Mouse (Mus musculus) ES-E14 (cell line): ENCODE data around the gene Prmt2. TPM values are rescaled to one million over a fixed set of nuclear protein-coding genes. Genes with fewer than 3 reads are reported as not detected.

ENCODE experiments used
- DNase-seq: peaks from one replicate; pipeline ENCODE4 v3.0.0-alpha.2; 2013; ENCODE audit warnings: low read depth, low spot score
- H3K27ac ChIP-seq: 2 replicates; pipeline ENCODE4 v1.5.1; 2012; ENCODE audit warnings: low read depth, mild to moderate bottlenecking, low read length, moderate library complexity, mixed read lengths; ENCODE audit not compliant: poor library complexity, insufficient read depth, severe bottlenecking
- H3K36me3 ChIP-seq: 2 replicates; pipeline ENCODE4 v1.6.1; 2012; ENCODE audit warnings: mild to moderate bottlenecking, low read length, moderate library complexity, mixed read lengths; ENCODE audit not compliant: control insufficient read depth, poor library complexity, insufficient read depth, severe bottlenecking
- H3K4me1 ChIP-seq, 2 experiments: fragments of 150-350 bp in 1 of 2; sonication (generic) in 1 of 2; 2 replicates each; pipeline ENCODE4 v1.6.1; 2012; ENCODE audit warnings: low read length in 2 of 2, mild to moderate bottlenecking in 1 of 2, mixed read lengths in 1 of 2; ENCODE audit not compliant: control insufficient read depth in 2 of 2, insufficient read depth in 2 of 2, poor library complexity in 1 of 2
- H3K4me3 ChIP-seq, 2 experiments: fragments of 150-350 bp in 1 of 2; sonication (generic) in 1 of 2; 2 replicates each; pipeline ENCODE4 v1.5.1; 2012; ENCODE audit warnings: low read length in 2 of 2, low read depth in 1 of 2, mild to moderate bottlenecking in 1 of 2, mixed read lengths in 1 of 2; ENCODE audit not compliant: insufficient read depth in 1 of 2, poor library complexity in 1 of 2, severe bottlenecking in 1 of 2
- H3K9ac ChIP-seq: 2 replicates; pipeline ENCODE4 v1.6.1; 2012; ENCODE audit warnings: low read depth, mild to moderate bottlenecking, low read length, mixed read lengths; ENCODE audit not compliant: poor library complexity, insufficient read depth, severe bottlenecking
- H3K9me3 ChIP-seq: fragments of 150-350 bp; sonication (generic); 2 replicates; pipeline ENCODE4 v1.6.1; 2012; ENCODE audit warnings: low read depth, mild to moderate bottlenecking, low read length; ENCODE audit not compliant: control insufficient read depth, insufficient read depth
- CHD2 ChIP-seq: IDR thresholded peaks from 2 replicates; pipeline ENCODE4 v1.6.1; 2014; ENCODE audit warnings: mild to moderate bottlenecking, low read depth, low read length, inconsistent platforms
- HCFC1 ChIP-seq: IDR thresholded peaks from 2 replicates; pipeline ENCODE4 v1.6.1; 2012; ENCODE audit warnings: low read length, inconsistent platforms, borderline replicate concordance; ENCODE audit not compliant: insufficient read depth
- MAFK ChIP-seq: IDR thresholded peaks from 2 replicates; pipeline ENCODE4 v1.6.1; 2014; ENCODE audit warnings: mild to moderate bottlenecking, low read depth, low read length, inconsistent platforms; ENCODE audit not compliant: insufficient read depth
- ZC3H11A ChIP-seq: IDR thresholded peaks from 2 replicates; pipeline ENCODE4 v1.6.1; 2012; ENCODE audit warnings: low read depth, mild to moderate bottlenecking, inconsistent platforms, low read length, borderline replicate concordance
- ZNF384 ChIP-seq: IDR thresholded peaks from 2 replicates; pipeline ENCODE4 v1.6.1; 2012; ENCODE audit warnings: low read depth, low read length, inconsistent platforms
- in situ Hi-C, 2 experiments: fragments of 600-800 bp; cut with MboI; formaldehyde crosslinking; loops; one replicate each; pipeline ENCODE4 v1.15.1; 2025; ENCODE audit warnings: low sequenced_read_pairs in 2 of 2, inconsistent platforms in 1 of 2; ENCODE audit not compliant: unreplicated experiment in 2 of 2
- total RNA-seq: library from RNA; depleted of rRNA; stranded (reverse); fragments of 300-350 nt; gene quantifications from 2 replicates; pipeline ENCODE4 v1.2.3, GENCODE M21; 2012

Prmt2 gene
- total RNA-seq, 1 experiment = 21.5 TPM

- no peak for DNase-seq
- Histone ChIP-seq H3K9me3 (no peaks in the 10 kb centered on the region), H3K9ac (no peak overlapping the region), H3K4me3 (no peak overlapping the region), H3K4me1 (no peaks in the 10 kb centered on the region), H3K27ac (no peak overlapping the region), H3K36me3 (peaks cover 3% of the 10 kb centered on the region; the same call in 1 of the 2 replicates)
- TF ChIP-seq CHD2 (no peak), ZC3H11A (no peak), ZNF384 (no peak), MAFK (no peak), HCFC1 (no peak)
- in situ Hi-C loops = no loop called here
These were observed 23.5 kb downstream of the Prmt2 start for GRCm38 (mm10) chr10:76214161-76214560.

GRCm38 (mm10) chr10:76212121-76212520, 25.5 kb downstream of the Prmt2 start:
- TF ChIP-seq MAFK (no peak), ZC3H11A (no peak), ZNF384 (no peak), CHD2 (no peak), HCFC1 (no peak)
- H3K9me3 ChIP-seq = no peaks in the 10 kb centered on the region
- no peaks in the 10 kb centered on the region for H3K4me1 ChIP-seq
- no peak overlapping the region for H3K9ac ChIP-seq
- no peak overlapping the region for H3K27ac ChIP-seq
- DNase-seq = no peak
- no peak overlapping the region for H3K4me3 ChIP-seq
- H3K36me3 ChIP-seq = peaks cover 1% of the 10 kb centered on the region; the same call in 1 of the 2 replicates
- in situ Hi-C loops = no loop called here

GRCm38 (mm10) chr10:76210806-76211205, 26.9 kb downstream of the Prmt2 start:
- no peaks in the 10 kb centered on the region for H3K9me3 ChIP-seq
- no peaks in the 10 kb centered on the region for H3K4me1 ChIP-seq
- DNase-seq = no peak
- H3K27ac ChIP-seq = no peak overlapping the region
- no peaks in the 10 kb centered on the region; the same call in 1 of the 2 replicates for H3K36me3 ChIP-seq
- H3K4me3 ChIP-seq = no peak overlapping the region
- TF ChIP-seq ZC3H11A (no peak), ZNF384 (no peak), CHD2 (no peak), HCFC1 (no peak), MAFK (no peak)
- in situ Hi-C loops = no loop called here
- H3K9ac ChIP-seq = no peak overlapping the region

- Histone ChIP-seq H3K4me1 (no peaks in the 10 kb centered on the region), H3K9me3 (no peaks in the 10 kb centered on the region), H3K27ac (0 out of 2 replicates have a peak overlapping the region, but pooled peaks have one; percentile 4), H3K36me3 (no peaks in the 10 kb centered on the region; the same call in 1 of the 2 replicates), H3K9ac (no peak overlapping the region), H3K4me3 (no peak overlapping the region)
- no peak for DNase-seq
- in situ Hi-C loops = no loop called here
- TF ChIP-seq ZNF384 (no peak), ZC3H11A (no peak), MAFK (no peak), HCFC1 (no peak), CHD2 (no peak)
These were observed 28.4 kb downstream of the Prmt2 start for GRCm38 (mm10) chr10:76209241-76209640.

- DNase-seq = no peak
- H3K9me3 ChIP-seq = no peaks in the 10 kb centered on the region
- H3K27ac ChIP-seq = no peak overlapping the region
- H3K9ac ChIP-seq = no peak overlapping the region
- H3K4me3 ChIP-seq = no peak overlapping the region
- no peaks in the 10 kb centered on the region; the same call in 1 of the 2 replicates for H3K36me3 ChIP-seq
- in situ Hi-C loops = no loop called here
- TF ChIP-seq ZC3H11A (no peak), HCFC1 (no peak), CHD2 (no peak), MAFK (no peak), ZNF384 (no peak)
- H3K4me1 ChIP-seq = 0 out of 4 replicates have a peak, but pooled peaks cover 0 to 2% of the 10 kb centered on the region in 2 experiments
These were observed 30.3 kb downstream of the Prmt2 start for GRCm38 (mm10) chr10:76207262-76207796.
